Mouse (Mus musculus) brain, embryonic 18.5 days (tissue): ENCODE measurements around the gene Cpd.

ENCODE experiments used
- DNase-seq: peaks from one replicate; pipeline ENCODE4 v3.0.0-alpha.2; 2012; ENCODE audit warnings: low read depth, low spot score

Cpd gene

DNA sequence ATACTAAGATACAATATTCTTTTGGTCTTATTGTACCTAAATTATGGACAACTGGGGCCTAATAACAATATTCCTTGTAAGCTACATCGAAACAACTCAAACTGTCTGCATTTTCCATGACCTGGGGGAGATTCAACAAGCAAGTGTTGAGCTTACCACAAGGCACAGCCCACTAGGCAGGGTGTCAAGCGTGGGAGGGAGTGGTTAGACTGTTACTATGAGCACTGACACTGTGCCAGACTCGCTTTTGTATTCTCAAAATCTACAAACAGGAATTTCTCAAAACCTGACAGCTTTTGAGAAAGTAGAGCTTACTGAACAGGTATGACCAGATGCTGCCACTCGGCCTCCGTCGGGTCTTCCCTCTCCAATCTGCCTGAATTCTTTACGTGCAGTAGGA lies 55.5 kb downstream of the Cpd start:
- no peak for DNase-seq

DNA sequence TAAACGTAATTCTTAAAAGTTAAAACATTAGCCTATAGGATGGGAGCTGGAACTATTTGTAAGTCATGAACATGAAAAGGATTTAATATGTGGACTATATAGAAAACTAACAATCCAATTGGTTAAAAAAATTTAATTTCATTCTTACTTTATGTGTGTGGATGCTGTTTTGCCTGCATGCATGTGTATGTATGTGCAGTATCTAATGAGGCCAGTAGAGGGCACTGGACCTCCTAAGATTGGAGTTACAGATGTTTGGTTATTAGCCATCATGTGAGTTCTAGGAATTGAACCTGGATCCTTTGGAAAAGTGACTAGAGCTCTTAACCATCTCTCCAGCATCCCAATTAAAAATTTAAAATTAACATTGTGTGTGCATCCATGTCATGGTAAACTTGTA lies 57.6 kb downstream of the Cpd start:
- DNase-seq: peak; percentile 6

DNA sequence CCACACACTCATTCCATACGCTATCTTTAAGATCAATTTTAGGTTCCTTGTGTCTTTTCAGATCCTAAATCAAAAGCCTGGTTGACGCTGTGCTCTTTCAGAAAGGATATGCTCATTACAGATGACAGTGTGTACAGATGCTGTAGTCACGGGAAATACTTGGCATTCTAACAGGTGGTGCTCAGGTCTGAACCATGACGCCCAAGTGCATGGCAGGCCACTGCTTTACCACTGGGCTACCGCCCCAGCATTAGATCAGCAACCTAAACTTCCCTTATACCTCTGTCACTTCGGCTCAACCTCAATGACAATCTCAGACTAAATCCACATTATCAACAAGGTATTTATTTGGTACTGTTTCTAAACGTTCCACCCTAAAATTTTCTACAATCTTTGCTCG lies 71.3 kb downstream of the Cpd start:
- no peak for DNase-seq

DNA sequence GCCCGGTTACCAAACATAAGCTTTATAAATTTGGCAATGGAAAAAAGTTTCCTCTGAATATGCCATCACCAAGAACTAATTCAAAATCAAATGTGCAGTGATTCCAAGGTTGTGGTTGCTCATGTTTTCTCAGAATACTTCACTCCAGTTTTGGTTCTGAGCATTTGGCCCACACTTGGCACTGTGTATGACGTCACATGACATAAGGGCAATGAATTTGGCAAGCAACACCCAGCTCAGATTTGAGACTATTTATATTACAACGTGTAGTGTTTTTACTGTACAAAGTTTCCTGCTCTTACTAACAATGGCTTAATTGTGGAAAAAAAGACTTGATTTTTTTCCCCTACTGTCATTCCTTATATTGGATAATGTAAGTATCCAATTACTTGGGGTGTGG lies 73.0 kb downstream of the Cpd start:
- DNase-seq: no peak

DNA sequence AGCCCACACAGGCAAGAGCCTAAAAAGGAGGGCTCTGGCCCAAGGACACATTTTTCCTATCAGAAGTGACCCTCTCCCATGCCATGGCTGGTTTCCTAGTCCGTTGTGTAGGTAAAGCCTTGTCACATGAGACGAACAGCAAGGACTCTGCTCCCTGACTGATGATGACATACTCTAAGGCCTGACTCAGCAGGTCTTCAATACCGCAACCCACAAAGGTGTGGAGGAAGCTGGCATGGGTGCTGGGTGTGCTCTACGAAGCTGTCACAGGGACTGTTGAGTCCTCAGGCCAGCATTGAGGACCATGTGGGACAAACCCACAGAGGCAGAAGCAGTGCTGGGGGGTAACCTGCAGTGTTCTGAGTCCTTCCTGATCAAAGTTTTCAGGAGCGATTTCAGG lies 76.3 kb downstream of the Cpd start:
- DNase-seq: no peak

DNA sequence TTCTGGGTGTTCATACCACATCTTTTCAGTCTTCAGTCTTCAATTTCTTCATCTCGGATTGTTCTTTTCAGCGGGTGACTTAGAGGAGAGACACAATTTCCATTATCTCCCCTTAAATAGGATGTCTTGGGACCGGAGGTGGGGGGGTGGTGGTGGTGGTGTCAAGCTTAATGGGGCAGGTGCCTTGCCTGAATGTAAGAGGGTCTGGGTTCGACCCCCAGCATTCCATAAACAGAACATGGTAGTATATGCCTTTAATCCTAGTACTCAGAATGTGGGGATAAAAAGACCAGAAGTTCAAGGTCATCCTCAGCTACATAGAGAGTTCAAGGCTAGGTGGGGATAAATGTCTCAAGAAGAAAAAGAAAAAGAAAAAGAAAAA lies 83.1 kb downstream of the Cpd start:
- DNase-seq: no peak

DNA sequence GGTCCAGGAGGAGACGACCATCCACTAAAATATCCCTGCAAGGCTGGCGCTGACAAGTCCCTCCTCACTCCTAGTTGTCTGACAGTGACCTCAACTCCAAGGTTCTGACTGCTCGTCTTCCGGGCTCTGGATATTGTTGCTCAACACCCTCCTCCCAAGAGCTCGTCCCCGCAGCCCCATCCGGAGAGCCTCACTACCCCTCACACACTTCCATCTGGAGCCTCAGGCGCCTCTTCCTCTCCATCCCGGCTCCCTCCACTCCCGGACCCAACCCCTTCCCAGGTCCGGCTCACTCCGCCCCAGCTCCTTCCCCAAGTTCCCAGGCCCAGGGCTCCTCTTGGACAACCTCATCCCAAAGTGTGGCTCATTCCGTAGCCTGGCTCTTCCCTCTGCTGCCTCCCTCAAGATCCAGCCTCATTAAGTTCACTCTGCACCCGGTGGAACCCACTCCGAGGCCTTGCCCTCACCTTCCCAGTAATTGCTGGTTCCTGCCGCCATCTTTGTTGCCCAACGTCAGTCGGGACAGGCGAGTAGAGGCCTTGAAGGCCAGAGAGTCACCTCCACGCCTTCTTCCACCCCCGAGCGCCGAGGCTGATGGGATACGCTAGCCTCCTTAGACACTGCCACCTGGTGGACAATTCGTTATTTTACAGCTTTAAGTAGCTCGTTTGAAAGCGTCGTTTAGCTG lies 83.6 kb downstream of the Cpd start, which contains the start of gene Gosr1:
Gene Gosr1 (minus strand): TSS at position 527 of the 688 bp plus-strand sequence.
- DNase-seq: peak; percentile 93

DNA sequence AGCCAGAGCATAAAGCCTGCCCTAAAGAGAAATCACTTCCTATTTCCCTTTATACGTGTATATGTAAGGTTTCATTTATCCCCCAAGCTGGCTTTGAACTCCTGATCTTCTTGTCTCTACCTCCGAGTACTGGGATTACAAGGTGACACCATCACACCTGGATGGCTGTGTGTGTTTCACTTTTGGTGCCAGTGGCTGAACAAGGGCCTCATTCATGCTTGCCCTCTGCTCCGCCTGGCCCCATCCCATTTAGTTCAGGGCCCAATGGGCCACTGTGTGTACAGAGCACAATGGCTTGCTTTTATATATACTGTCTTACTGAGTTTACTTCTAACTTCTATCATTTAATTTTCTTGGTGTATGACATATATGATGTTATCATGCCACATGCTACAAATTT lies 94.5 kb downstream of the Cpd start:
- DNase-seq: no peak

DNA sequence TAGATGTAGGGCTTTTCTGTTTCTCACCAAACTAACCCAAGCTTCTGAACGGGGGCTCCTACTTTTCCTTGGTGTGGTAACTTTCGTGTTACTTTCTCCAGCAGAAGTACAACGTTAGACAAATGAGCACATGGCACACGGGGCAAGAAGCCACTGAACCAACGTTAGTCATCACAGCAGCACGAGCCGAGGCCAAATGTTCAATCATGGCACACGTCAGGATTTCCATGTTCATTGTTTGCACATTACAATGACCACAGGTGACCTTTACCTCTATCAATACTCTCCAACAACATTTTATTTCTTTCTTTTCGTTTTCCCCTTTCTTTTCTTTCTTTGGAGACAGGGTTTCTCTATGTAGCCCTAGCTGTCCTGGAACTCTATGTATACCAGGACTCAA lies 98.0 kb downstream of the Cpd start:
- DNase-seq: no peak

DNA sequence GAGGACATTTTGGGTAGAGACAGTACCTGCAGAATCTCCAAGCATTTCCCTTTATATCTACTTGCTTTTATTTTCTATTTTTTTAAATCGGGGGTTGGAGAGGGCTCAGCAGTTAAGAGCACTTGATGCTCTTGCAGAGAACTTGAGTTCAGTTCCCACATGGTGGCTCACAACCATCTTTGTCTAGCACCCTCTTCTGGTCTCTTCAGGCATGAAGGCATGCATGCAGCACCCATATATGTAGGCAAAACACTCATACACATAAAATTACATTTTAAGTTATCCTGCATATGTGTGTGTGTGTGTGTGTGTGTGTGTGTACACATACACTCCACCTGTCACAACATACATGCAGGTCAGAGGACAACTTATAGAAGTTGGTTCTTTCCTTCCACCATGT lies 100.9 kb downstream of the Cpd start:
- DNase-seq: no peak

DNA sequence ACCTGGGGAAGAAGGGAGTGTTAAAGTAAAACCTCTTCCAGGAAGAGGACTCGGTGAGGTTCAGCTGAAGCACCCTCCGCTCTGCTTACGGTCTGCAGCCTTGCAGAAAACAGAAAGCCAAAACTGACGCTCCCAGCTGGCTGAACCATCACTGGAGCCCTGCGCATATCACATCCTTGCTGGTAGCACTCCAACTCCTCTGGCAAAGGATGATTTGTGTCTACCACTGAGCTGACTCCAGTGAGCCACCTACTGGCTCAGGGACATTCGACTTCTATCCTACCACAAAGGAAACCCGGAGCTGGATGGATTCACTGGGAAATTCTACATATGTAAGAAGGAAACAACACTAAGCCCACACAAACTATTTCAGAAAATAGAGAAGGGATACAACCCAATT lies 102.3 kb downstream of the Cpd start:
- DNase-seq: peak; percentile 28

DNA sequence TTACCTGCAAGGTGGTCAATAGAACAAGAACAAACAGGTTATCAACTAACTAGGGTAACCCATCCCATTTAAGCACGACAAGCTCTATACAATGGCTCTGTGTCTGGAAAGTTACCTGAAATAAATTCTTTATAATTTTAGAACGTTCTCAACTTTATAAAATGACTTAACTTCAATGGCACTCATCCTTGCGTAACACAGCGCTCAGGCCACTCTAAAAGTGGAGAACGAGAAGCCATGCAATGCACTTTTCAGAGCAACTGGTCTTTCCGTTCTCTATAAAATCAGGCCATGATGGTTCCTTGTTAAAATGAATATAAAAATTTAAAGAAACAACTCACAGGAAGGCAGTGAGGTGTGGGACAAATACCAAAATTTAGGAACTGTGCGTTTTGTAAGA lies 104.3 kb downstream of the Cpd start:
- DNase-seq: no peak

DNA sequence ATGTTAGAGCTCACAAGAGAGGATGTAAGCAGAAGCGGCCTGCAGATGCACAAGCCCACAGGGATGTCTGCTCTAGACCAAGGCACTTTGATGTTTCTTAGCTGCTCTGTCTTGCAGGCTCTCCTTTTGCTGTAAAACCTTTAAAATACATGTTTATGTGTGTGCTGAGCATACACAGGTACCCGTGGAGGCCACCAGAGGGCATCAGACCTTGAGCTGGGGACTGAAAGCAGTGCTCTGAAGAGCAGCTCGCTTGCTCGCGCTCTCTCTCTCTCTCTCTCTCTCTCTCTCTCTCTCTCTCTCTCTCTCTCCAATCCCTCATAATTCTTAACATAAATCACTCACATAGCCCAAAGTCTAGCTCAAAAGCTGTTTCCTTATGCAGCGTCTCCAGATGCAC lies 107.7 kb downstream of the Cpd start:
- DNase-seq: no peak

DNA sequence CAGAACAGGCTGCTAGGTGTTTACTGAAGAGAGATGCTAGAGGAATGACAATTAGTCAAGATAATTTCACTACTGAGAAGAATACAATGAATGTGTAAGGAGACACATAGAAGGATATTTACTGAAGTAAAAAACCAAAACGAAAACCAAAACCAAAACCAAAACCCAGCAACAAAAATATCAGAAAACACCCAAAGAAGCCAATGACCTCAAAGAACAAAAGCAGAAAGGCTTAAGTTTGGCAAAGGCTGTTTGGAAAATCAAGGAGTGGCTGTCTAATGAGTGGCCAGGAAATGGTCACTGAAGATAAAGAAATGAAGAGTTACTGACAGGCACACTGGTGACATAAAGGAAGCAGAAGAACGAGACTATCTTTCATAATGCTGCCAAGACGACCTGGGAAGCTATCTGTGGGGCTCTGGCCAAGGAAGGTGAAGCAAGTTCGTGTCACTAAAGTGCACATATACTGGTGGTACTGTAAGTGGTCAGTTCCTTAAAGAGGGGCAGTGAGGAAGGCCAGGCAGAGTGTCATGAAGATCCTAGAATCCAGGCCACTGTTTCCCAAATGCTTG lies 111.0 kb downstream of the Cpd start:
- no peak for DNase-seq

DNA sequence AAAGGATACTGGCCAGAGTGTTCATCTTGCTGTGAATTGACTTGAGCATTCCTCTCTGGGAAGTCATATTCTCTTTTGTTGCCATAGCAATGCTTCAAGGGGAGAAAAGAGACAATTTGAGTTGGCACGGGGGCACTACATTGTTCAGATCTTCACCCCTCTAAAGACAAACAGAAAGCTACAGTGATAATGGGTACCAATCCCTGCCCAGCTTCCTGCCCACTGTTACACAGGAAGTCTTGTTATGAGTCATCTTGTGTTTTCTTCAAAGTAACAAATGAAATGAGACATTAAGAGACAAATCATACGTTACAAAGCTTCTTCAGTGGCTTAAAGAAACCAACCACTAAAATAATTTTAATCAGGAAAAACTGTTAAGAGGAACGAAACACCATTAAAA lies 112.3 kb downstream of the Cpd start:
- no peak for DNase-seq

DNA sequence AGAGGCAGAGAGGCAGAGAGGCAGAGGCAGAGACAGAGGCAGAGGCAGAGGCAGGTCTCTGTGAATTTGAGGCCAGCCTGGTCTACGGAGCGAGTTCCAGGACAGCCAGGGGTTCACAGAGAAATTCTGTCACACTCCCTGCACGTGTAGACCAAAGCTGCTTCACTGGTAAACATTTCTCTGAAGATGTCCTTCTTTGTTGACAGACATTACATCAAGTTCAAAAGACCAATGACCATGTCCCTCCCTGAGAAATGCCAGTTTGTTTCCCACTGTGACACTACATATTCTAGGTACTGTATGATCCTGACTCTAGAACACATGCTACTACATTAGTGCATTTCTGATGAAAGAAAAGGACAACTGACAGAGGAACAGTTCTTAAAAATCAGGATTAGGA lies 116.2 kb downstream of the Cpd start:
- no peak for DNase-seq
